Mouse (Mus musculus): ENCODE measurements at regions not wholly inside any gene's neighbourhood (a gene's known extent, or its start where the extent isn't known, plus 50 kb on each side); places are given as distances from the start of the nearest gene placed in this dataset.

GRCm38 (mm10) chr16:44674198-44674597 is 49.9 kb upstream of the Nepro start:
- no peak for DNase-seq

GRCm38 (mm10) chr16:44672422-44672819 is 51.7 kb upstream of the Nepro start:
- DNase-seq: no peak

- peak in 1 of 2 experiments; percentile 39 for DNase-seq
These were observed 52.3 kb upstream of the Nepro start for GRCm38 (mm10) chr16:44671551-44672421.

GRCm38 (mm10) chr16:44668061-44668460 is 56.0 kb upstream of the Nepro start:
- no peak for DNase-seq

- peak; percentile 50 to 60 for DNase-seq
These were observed 57.0 kb upstream of the Nepro start for GRCm38 (mm10) chr16:44667118-44667517.

- peak; percentile 64 to 71 for DNase-seq
These were observed 57.6 kb upstream of the Nepro start for GRCm38 (mm10) chr16:44666431-44666997.

- peak in 1 of 2 experiments; percentile 20 for DNase-seq
These were observed 58.6 kb upstream of the Nepro start for GRCm38 (mm10) chr16:44665491-44665931.

- no peak for DNase-seq
These were observed 61.0 kb upstream of the Nepro start for GRCm38 (mm10) chr16:44662966-44663600.

GRCm38 (mm10) chr16:44660996-44661876 is 62.9 kb upstream of the Nepro start:
- peak; percentile 33 to 47 for DNase-seq

- no peak for DNase-seq
These were observed 65.8 kb upstream of the Nepro start for GRCm38 (mm10) chr16:44658306-44658705.

GRCm38 (mm10) chr16:44656181-44656580 is 67.9 kb upstream of the Nepro start:
- DNase-seq: no peak

GRCm38 (mm10) chr16:44655306-44655705 is 68.8 kb upstream of the Nepro start:
- no peak for DNase-seq

- no peak for DNase-seq
These were observed 75.4 kb upstream of the Nepro start for GRCm38 (mm10) chr16:44648547-44649223.

GRCm38 (mm10) chr16:44643992-44644391 is 80.1 kb upstream of the Nepro start:
- peak; percentile 32 to 74 for DNase-seq

- DNase-seq: no peak
These were observed 78.4 kb upstream of the Boc start for GRCm38 (mm10) chr16:44637100-44637499.

GRCm38 (mm10) chr16:44634486-44634885 is 75.8 kb upstream of the Boc start:
- DNase-seq: no peak

- DNase-seq: peak in 1 of 2 experiments; percentile 49
These were observed 74.5 kb upstream of the Boc start for GRCm38 (mm10) chr16:44633059-44633667.

GRCm38 (mm10) chr16:44632330-44633058 is 73.8 kb upstream of the Boc start:
- DNase-seq: peak; percentile 96

- peak in 1 of 2 experiments; percentile 28 for DNase-seq
These were observed 72.8 kb upstream of the Boc start for GRCm38 (mm10) chr16:44631357-44632053.

- DNase-seq: no peak
These were observed 72.2 kb upstream of the Boc start for GRCm38 (mm10) chr16:44630861-44631260.

Data from cerebellum, postnatal 10 days (tissue).